Mouse (Mus musculus) cortical plate, adult 2 months (tissue): Measurements from ENCODE around the gene Pofut1. TPM values are rescaled to one million over a fixed set of nuclear protein-coding genes. Genes with fewer than 3 reads are reported as not detected.

Source experiments
- H3K27ac ChIP-seq: fragments of 200-500 bp; 2 replicates; pipeline ENCODE4 v1.5.1; 2012; ENCODE audit warnings: low read length, control low read depth, inconsistent platforms; ENCODE audit not compliant: insufficient read depth
- H3K4me1 ChIP-seq: fragments of 200-500 bp; 2 replicates; pipeline ENCODE4 v1.6.1; 2011; ENCODE audit warnings: low read length; ENCODE audit not compliant: control insufficient read depth, insufficient read depth
- H3K4me3 ChIP-seq: fragments of 200-500 bp; 2 replicates; pipeline ENCODE4 v1.5.1; 2011; ENCODE audit warnings: mild to moderate bottlenecking, low read length, control low read depth; ENCODE audit not compliant: insufficient read depth
- CTCF ChIP-seq: fragments of 200-500 bp; IDR thresholded peaks from 2 replicates; pipeline ENCODE4 v1.5.1; 2011; ENCODE audit warnings: mild to moderate bottlenecking, control low read depth, low read length; ENCODE audit not compliant: insufficient read depth; ENCODE audit errors: extremely low read depth
- POLR2A ChIP-seq: fragments of 200-500 bp; IDR thresholded peaks from 2 replicates; pipeline ENCODE4 v1.6.1; 2011; ENCODE audit warnings: mild to moderate bottlenecking, low read length, control low read depth; ENCODE audit not compliant: insufficient read depth; ENCODE audit errors: extremely low read depth
- polyA plus RNA-seq: library from polyadenylated mRNA; depleted of rRNA; stranded (reverse); fragments of >200 nt; gene quantifications from 2 replicates; pipeline ENCODE4 v1.2.3, GENCODE M21; 2012

The Pofut1 gene
- polyA plus RNA-seq, 1 experiment, result 19.3 TPM

DNA sequence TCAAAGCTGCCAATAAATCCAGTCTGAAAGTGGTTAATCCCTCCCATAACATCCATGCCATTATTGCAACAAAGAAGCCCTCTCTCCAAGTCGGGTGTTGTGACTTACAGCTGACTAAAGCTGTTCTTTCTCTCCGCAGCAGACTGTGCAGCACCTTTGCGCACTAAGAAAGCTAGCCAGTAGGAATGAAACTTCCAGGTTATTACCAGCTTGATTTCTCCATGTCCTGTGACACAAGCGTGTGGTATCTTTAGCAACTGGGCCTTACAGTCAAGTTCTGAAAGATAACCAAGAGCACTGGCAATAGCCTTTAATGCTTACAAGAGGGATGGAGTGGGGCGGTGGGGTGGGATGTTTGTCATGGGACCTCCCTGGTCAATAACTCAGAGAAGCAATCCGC, 42.6 kb downstream of the Pofut1 start:
- H3K27ac ChIP-seq, result no peak overlapping the region
- no peak overlapping the region for H3K4me3 ChIP-seq
- TF ChIP-seq CTCF, result no peak
- no peak for TF ChIP-seq POLR2A
- no peaks in the 10 kb centered on the region for H3K4me1 ChIP-seq

GRCm38 (mm10) chr2:153286524-153286923, 45.2 kb downstream of the Pofut1 start:
- Histone ChIP-seq H3K4me3 (no peak overlapping the region), H3K27ac (no peak overlapping the region), H3K4me1 (no peaks in the 10 kb centered on the region)
- TF ChIP-seq POLR2A, result no peak
- no peak for TF ChIP-seq CTCF

DNA sequence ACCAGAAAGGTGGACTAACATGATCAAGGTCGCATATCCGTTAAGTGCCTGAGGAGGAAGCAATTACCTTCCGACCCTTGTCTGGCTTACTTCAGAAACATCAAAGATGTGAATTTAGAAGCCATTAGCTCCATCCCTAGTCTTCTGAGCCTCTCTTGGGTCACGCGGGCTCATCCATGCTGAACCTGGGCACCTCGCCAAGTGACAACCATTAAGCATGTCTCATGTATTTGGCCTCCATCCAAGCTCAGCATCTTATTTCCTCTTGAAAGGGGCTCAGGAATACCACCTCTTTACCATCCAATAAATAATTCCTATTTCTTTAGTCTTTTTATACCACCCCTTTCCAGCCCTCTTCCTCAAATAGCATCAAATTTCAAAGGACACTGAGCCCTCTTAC, 46.5 kb downstream of the Pofut1 start:
- H3K4me1 ChIP-seq, result peaks cover 6% of the 10 kb centered on the region
- TF ChIP-seq POLR2A (no peak), CTCF (no peak)
- no peak overlapping the region for H3K27ac ChIP-seq
- no peak overlapping the region for H3K4me3 ChIP-seq

DNA sequence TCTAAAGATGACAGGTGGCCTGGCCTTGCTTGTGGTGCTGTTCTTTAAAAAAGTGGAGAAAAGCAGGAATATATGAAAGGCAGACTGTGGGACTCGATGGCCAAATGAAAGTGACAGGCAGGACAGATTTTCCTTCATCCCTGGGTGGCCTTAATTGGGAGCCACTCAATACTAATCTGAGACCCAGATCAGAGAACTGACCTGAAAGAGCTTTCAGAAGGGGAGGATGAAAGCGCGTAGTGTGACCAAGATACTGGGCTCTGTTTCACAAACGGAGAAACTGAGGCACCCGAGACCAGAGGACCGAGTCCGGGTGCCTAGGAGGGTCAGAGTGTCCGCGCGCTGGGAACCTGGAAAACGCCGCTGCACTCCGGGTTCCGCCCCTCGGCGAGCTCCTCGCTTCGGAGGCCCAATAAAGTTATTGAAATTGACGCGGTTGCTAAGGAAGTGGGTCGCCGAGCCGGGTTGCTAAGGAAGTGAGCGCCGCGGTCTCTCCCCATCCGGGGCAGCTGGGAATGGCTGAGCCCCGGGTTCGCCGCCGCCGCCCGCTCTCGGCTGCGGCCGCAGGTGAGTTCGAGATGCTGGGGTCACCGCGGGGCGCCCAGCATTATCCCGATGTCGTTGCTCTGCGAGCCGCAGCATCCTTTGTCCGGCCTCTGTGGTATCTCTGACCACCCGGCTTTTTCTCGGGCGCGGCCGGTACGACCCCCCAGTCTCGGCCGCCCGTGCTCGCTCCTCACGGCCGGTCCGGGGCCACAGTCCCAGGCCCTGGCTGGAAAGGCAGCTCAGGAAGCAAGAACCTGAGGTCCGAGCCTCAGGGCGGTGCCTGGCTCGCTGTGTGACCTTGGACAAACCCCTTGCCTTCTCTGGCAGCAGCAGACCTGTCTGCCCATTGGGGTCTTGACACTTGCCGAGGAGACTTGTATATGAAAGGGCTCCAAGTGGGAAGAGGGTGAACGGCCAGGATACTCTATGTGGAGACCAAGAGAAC, 49.9 kb downstream of the Pofut1 start, which contains the start of gene Kif3b:
Gene Kif3b, plus strand, starts transcription at position 476 of the 991 bp plus-strand sequence.
- peaks cover 9% of the 10 kb centered on the region for H3K4me1 ChIP-seq
- H3K27ac ChIP-seq, result 0 out of 2 replicates have a peak within 1 kb of the TSS, but pooled peaks have one; percentile 48

DNA sequence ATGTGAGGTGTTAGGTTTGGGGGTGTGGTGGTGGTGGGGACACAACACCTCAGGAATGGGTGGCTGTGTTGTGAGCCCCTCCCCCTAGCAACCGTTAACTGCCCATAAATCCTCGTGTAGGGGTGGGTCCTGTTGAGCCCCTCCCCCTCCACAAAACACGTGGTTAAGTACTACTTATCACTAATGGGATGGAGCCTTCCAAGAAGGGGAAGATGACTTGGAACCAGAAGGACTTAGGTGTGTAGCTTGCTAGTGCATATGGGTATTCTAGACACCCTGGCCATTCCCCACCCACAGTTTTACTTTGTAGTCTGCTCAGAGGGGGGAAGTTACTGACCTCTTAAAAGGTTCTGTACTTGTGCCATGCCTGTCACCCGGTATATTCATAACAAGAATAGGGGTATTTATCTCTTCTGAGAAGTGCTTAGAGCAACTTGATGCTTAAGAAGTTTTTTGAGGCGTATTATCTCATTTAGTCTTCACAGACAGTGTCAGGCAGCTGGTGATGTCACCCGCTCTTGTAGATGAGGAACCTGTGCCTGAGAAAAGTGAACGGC, 51.0 kb downstream of the Pofut1 start:
- no peak overlapping the region for H3K27ac ChIP-seq
- peaks cover 9% of the 10 kb centered on the region for H3K4me1 ChIP-seq

More for the DNA sequence above, 49.9 kb downstream of the Pofut1 start, which contains the start of gene Kif3b:
- peak within 1 kb of the TSS; percentile 95 for H3K4me3 ChIP-seq
- peak; percentile 59 for TF ChIP-seq POLR2A
- TF ChIP-seq CTCF, result no peak

GRCm38 (mm10) chr2:153295196-153295595, 53.9 kb downstream of the Pofut1 start:
- Histone ChIP-seq H3K27ac (no peak overlapping the region), H3K4me3 (no peak overlapping the region), H3K4me1 (peaks cover 11% of the 10 kb centered on the region)
- no peak for TF ChIP-seq POLR2A
- no peak for TF ChIP-seq CTCF

More for the DNA sequence above, 51.0 kb downstream of the Pofut1 start:
- peak overlapping the region; percentile 95 for H3K4me3 ChIP-seq
- TF ChIP-seq CTCF (no peak), POLR2A (no peak)

DNA sequence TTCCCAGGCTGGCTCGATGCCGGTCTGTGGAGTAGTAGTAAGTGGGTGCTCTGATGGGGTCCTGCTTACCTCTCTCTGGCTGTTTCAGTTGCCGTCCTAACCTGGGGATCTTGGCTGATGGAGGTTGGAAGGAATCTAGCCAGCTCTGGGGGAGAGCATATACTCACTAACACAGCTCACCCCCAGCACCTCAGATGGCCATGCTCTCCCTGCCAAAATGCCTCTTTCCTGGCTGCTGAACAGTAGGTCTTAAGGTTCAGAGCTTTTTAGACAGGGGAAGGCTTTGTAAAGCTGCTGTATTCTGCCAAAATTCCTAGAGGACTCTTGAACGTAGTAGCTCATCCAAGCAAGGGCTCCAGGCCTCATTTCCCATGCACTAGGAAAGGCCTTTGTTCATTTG, 56.4 kb downstream of the Pofut1 start:
- Histone ChIP-seq H3K4me1 (peaks cover 6% of the 10 kb centered on the region), H3K27ac (no peak overlapping the region), H3K4me3 (no peak overlapping the region)
- TF ChIP-seq POLR2A (no peak), CTCF (no peak)

DNA sequence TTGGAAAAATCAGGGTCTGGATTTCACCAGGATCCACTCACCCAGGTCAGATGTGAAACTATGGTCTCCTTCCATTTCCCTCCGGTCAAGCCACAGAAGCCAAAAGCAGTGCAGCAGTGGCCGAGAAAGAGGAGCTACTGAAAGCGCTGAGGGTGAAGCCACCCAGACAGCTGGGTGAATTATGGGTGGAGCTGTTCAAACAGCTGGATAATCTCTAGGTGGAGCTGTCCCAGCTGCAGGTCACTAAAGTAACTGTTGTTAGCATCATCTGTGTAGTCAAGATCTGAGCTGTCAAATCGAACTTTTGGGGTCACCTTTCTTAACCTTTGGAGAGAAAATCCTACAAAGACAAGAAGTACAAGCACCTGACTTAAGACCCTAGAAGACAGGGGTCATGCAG, 57.1 kb downstream of the Pofut1 start:
- H3K4me3 ChIP-seq, result no peak overlapping the region
- H3K27ac ChIP-seq, result no peak overlapping the region
- no peak for TF ChIP-seq POLR2A
- no peak for TF ChIP-seq CTCF
- peaks cover 3% of the 10 kb centered on the region; the same call in 1 of the 2 replicates for H3K4me1 ChIP-seq

DNA sequence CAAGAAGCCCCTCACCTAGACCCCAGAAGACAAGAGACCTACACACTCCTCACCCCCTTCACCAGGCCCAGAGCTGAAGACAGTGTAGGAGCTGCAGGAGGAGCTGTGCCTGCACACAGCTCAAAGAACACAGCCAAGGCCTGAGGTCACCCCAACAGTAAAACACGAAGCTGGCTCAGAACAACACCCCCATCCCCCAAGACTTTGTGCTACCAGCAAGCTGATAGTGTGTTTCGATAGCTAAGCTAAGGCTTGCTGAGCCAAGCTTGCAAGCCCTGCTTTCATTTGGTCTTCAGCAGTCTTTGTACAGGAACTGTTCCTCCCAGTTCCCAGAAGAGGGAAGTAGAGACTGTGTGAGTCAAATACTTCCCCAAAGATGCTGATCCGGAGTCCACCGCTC, 57.5 kb downstream of the Pofut1 start:
- H3K27ac ChIP-seq, result no peak overlapping the region
- no peak overlapping the region for H3K4me3 ChIP-seq
- H3K4me1 ChIP-seq, result peaks cover 3% of the 10 kb centered on the region; the same call in 1 of the 2 replicates
- TF ChIP-seq POLR2A (no peak), CTCF (no peak)

- peaks cover 6% of the 10 kb centered on the region for H3K4me1 ChIP-seq
- H3K4me3 ChIP-seq, result no peak overlapping the region
- H3K27ac ChIP-seq, result no peak overlapping the region
- TF ChIP-seq CTCF (no peak), POLR2A (no peak)
Observed at GRCm38 (mm10) chr2:153301123-153301522, 59.8 kb downstream of the Pofut1 start.
